ENCODE assay signal across 8 mouse cellular contexts in genomic region chr15:25412761-25413261, GRCm38 (mm10). TPM values are rescaled to one million over a fixed set of nuclear protein-coding genes. Genes with fewer than 3 reads are reported as not detected.
A peak's percentile ranks its signal among the peaks of the same experiment; 100 is the strongest.
DNase-seq lines count a peak whose midpoint lies in the region; ATAC-seq and TF ChIP-seq lines count a peak whose summit lies in the region.

No protein-coding gene starts in this region.

- no peak for TF ChIP-seq CTCF in cerebellum, adult 2 months (IDR thresholded peaks at IDR 0.05; ENCODE audit: borderline replicate concordance, insufficient read depth, low read depth, low read length)

- TF ChIP-seq POLR2A in cerebellum, adult 2 months (IDR thresholded peaks at IDR 0.05; ENCODE audit: borderline replicate concordance, insufficient read depth, low read length), result no peak

- peak; percentile 9 to 35 for DNase-seq in cerebellum, adult 2 months
- DNase-seq in cerebellum, adult 9-10 months, result no peak
- peak; percentile 58 for DNase-seq in 3T3-L1 (ENCODE audit: low read depth, low spot score)
- peak; percentile 47 for DNase-seq in embryo, embryonic 11.5 days (ENCODE audit: low read depth, low spot score)
- DNase-seq in hindbrain, embryonic 10.5 days (ENCODE audit: low spot score), result peak; percentile 71
- peak; percentile 33 for DNase-seq in naive thymus-derived CD4-positive, alpha-beta T cell, adult 2 months (ENCODE audit: low read depth)
- peak; percentile 4 to 23 for DNase-seq in thymus, postnatal 10 days (ENCODE audit: low spot score in 2 of 2)

- ATAC-seq in limb, embryonic 15.5 days (ENCODE audit: insufficient number of reproducible peaks, low FRiP score, low TSS enrichment, low read depth), result peak; percentile 55; the same call in 1 of the 2 replicates

- 0 out of 2 replicates have a peak, but pooled peaks cover 2% of the 10 kb centered on the region for H3K4me1 ChIP-seq in cerebellum, adult 2 months (ENCODE audit: control insufficient read depth, insufficient read depth, low read length)
- H3K4me1 ChIP-seq in hindbrain, embryonic 10.5 days (replicated peaks), result peaks cover 59% of the 10 kb centered on the region
- H3K4me1 ChIP-seq in limb, embryonic 15.5 days, result peaks cover 9% of the 10 kb centered on the region

- H3K9ac ChIP-seq in limb, embryonic 15.5 days, result peak overlapping the region; percentile 84

- H3K4me3 ChIP-seq in cerebellum, adult 2 months (replicated peaks; ENCODE audit: insufficient read depth, low read depth, low read length), result peak overlapping the region; percentile 64
- H3K4me3 ChIP-seq in hindbrain, embryonic 10.5 days, result peak overlapping the region; percentile 97
- peak overlapping the region; percentile 93 for H3K4me3 ChIP-seq in limb, embryonic 15.5 days

- H3K36me3 ChIP-seq in hindbrain, embryonic 10.5 days, result peaks cover 25% of the 10 kb centered on the region
- H3K36me3 ChIP-seq in limb, embryonic 15.5 days, result no peaks in the 10 kb centered on the region

- H3K27me3 ChIP-seq in cerebellum, adult 2 months (ENCODE audit: control insufficient read depth, insufficient read depth, low read length), result peaks cover 5% of the 10 kb centered on the region; the same call in 1 of the 2 replicates
- no peaks in the 10 kb centered on the region for H3K27me3 ChIP-seq in hindbrain, embryonic 10.5 days (ENCODE audit: insufficient read depth, poor library complexity, severe bottlenecking)
- H3K27me3 ChIP-seq in limb, embryonic 15.5 days, result no peaks in the 10 kb centered on the region

- no peaks in the 10 kb centered on the region for H3K9me3 ChIP-seq in hindbrain, embryonic 10.5 days
- H3K9me3 ChIP-seq in limb, embryonic 15.5 days, result no peaks in the 10 kb centered on the region

- H3K27ac ChIP-seq in cerebellum, adult 2 months (ENCODE audit: insufficient read depth, low read length), result no peak overlapping the region
- H3K27ac ChIP-seq in hindbrain, embryonic 10.5 days, result peak overlapping the region; percentile 99
- peak overlapping the region; percentile 94 for H3K27ac ChIP-seq in limb, embryonic 15.5 days

- 1% methylated on average over 35 of the region's 35 CpGs for WGBS in cerebellum, adult 2 months
- under 1% methylated on average over 35 of the region's 35 CpGs for WGBS in hindbrain, embryonic 10.5 days
- 0% methylated on average over 35 of the region's 35 CpGs for WGBS in limb, embryonic 15.5 days

- peak overlapping the region; percentile 90 for H3K4me2 ChIP-seq in limb, embryonic 15.5 days

RNA-seq across cellular contexts. Expression of gene Basp1, which starts 0.8 kb away (rescaled TPM):
- polyA plus RNA-seq in cerebellum, adult 2 months (2012; rRNA removed), result 58.4 and 74.3 TPM in 2 replicates
- polyA plus RNA-seq in hindbrain, embryonic 10.5 days (2016; fragmentation: Nextera tagmentation; extraction: Ambion mirVana), result 48.6 and 77.4 TPM in 2 replicates
- polyA plus RNA-seq in limb, embryonic 15.5 days (2015; fragmentation: Nextera tagmentation; extraction: Ambion mirVana), result 34.2 and 41.9 TPM in 2 replicates
